Mouse (Mus musculus) testis, adult 2 months (tissue): ENCODE measurements around the gene Lekr1.

Source experiments
- CTCF ChIP-seq: fragments of 200-500 bp; IDR thresholded peaks from 2 replicates; pipeline ENCODE4 v1.5.1; 2012; ENCODE audit warnings: low read depth, mild to moderate bottlenecking, inconsistent platforms, low read length, moderate library complexity; ENCODE audit not compliant: control insufficient read depth, insufficient read depth, insufficient replicate concordance
- POLR2A ChIP-seq: fragments of 200-500 bp; IDR thresholded peaks from 2 replicates; pipeline ENCODE4 v1.6.1; 2012; ENCODE audit warnings: low read depth, mild to moderate bottlenecking, inconsistent platforms, low read length, moderate library complexity; ENCODE audit not compliant: control insufficient read depth

GRCm38 (mm10) chr3:65627021-65627706 lies 38.9 kb upstream of the Lekr1 start:
- TF ChIP-seq CTCF (no peak), POLR2A (no peak)
